Mouse (Mus musculus): ENCODE results near the gene Hectd4. TPM values are rescaled to one million over a fixed set of nuclear protein-coding genes. Genes with fewer than 3 reads are reported as not detected.
"Not testable (repeated sequence)": the region's sequence is repeated elsewhere in the genome, so short reads cannot be mapped to it uniquely, and the experiment has no call there.

The Hectd4 gene
- total RNA-seq, 1 experiment from 2014 or later = 13.5 TPM

GRCm38 (mm10) chr5:121202467-121202866 lies 17.6 kb upstream of the Hectd4 start:
- no peak for ATAC-seq (replicated peaks in 1 of 2; ENCODE audit: insufficient read depth in 1 of 2, low FRiP score in 2 of 2, low TSS enrichment in 1 of 2, low read depth in 1 of 2, poor library complexity in 2 of 2, severe bottlenecking in 2 of 2)

GRCm38 (mm10) chr5:121204132-121205089 lies 15.6 kb upstream of the Hectd4 start, which contains the start of gene Rpl6:
Gene Rpl6, plus strand, starts transcription at chr5:121204481.
- ATAC-seq (replicated peaks in 1 of 2; ENCODE audit: insufficient read depth in 1 of 2, low FRiP score in 2 of 2, low TSS enrichment in 1 of 2, low read depth in 1 of 2, poor library complexity in 2 of 2, severe bottlenecking in 2 of 2) = peak; percentile 87 to 96

GRCm38 (mm10) chr5:121205537-121206130 lies 14.4 kb upstream of the Hectd4 start:
- not testable (repeated sequence) for ATAC-seq (replicated peaks in 1 of 2; ENCODE audit: insufficient read depth in 1 of 2, low FRiP score in 2 of 2, low TSS enrichment in 1 of 2, low read depth in 1 of 2, poor library complexity in 2 of 2, severe bottlenecking in 2 of 2)

- no peak for ATAC-seq (replicated peaks in 1 of 2; ENCODE audit: insufficient read depth in 1 of 2, low FRiP score in 2 of 2, low TSS enrichment in 1 of 2, low read depth in 1 of 2, poor library complexity in 2 of 2, severe bottlenecking in 2 of 2)
Measured at GRCm38 (mm10) chr5:121206540-121206939, 13.5 kb upstream of the Hectd4 start.

- no peak for ATAC-seq (replicated peaks in 1 of 2; ENCODE audit: insufficient read depth in 1 of 2, low FRiP score in 2 of 2, low TSS enrichment in 1 of 2, low read depth in 1 of 2, poor library complexity in 2 of 2, severe bottlenecking in 2 of 2)
Measured at GRCm38 (mm10) chr5:121206984-121207383, 13.0 kb upstream of the Hectd4 start.

GRCm38 (mm10) chr5:121209755-121210600 lies 10.0 kb upstream of the Hectd4 start:
- no peak for ATAC-seq (replicated peaks in 1 of 2; ENCODE audit: insufficient read depth in 1 of 2, low FRiP score in 2 of 2, low TSS enrichment in 1 of 2, low read depth in 1 of 2, poor library complexity in 2 of 2, severe bottlenecking in 2 of 2)

GRCm38 (mm10) chr5:121210601-121210924 lies 9.5 kb upstream of the Hectd4 start:
- ATAC-seq (replicated peaks in 1 of 2; ENCODE audit: insufficient read depth in 1 of 2, low FRiP score in 2 of 2, low TSS enrichment in 1 of 2, low read depth in 1 of 2, poor library complexity in 2 of 2, severe bottlenecking in 2 of 2) = no peak

GRCm38 (mm10) chr5:121212108-121212507 lies 7.9 kb upstream of the Hectd4 start:
- no peak for ATAC-seq (replicated peaks in 1 of 2; ENCODE audit: insufficient read depth in 1 of 2, low FRiP score in 2 of 2, low TSS enrichment in 1 of 2, low read depth in 1 of 2, poor library complexity in 2 of 2, severe bottlenecking in 2 of 2)

- no peak for ATAC-seq (replicated peaks in 1 of 2; ENCODE audit: insufficient read depth in 1 of 2, low FRiP score in 2 of 2, low TSS enrichment in 1 of 2, low read depth in 1 of 2, poor library complexity in 2 of 2, severe bottlenecking in 2 of 2)
Measured at GRCm38 (mm10) chr5:121214707-121215106, 5.3 kb upstream of the Hectd4 start.

- peak; percentile 25 to 26; a peak in 1 of 4 replicates for ATAC-seq (replicated peaks in 1 of 2; ENCODE audit: insufficient read depth in 1 of 2, low FRiP score in 2 of 2, low TSS enrichment in 1 of 2, low read depth in 1 of 2, poor library complexity in 2 of 2, severe bottlenecking in 2 of 2)
Measured at GRCm38 (mm10) chr5:121215380-121216125, 4.5 kb upstream of the Hectd4 start.

GRCm38 (mm10) chr5:121216126-121216446 lies 3.9 kb upstream of the Hectd4 start:
- peak in 1 of 2 experiments; percentile 38; a peak in 1 of 4 replicates for ATAC-seq (replicated peaks in 1 of 2; ENCODE audit: insufficient read depth in 1 of 2, low FRiP score in 2 of 2, low TSS enrichment in 1 of 2, low read depth in 1 of 2, poor library complexity in 2 of 2, severe bottlenecking in 2 of 2)

- not testable (repeated sequence) for ATAC-seq (replicated peaks in 1 of 2; ENCODE audit: insufficient read depth in 1 of 2, low FRiP score in 2 of 2, low TSS enrichment in 1 of 2, low read depth in 1 of 2, poor library complexity in 2 of 2, severe bottlenecking in 2 of 2)
Measured at GRCm38 (mm10) chr5:121216584-121217312, 3.3 kb upstream of the Hectd4 start.

- no peak for ATAC-seq (replicated peaks in 1 of 2; ENCODE audit: insufficient read depth in 1 of 2, low FRiP score in 2 of 2, low TSS enrichment in 1 of 2, low read depth in 1 of 2, poor library complexity in 2 of 2, severe bottlenecking in 2 of 2)
Measured at GRCm38 (mm10) chr5:121217313-121217634, 2.7 kb upstream of the Hectd4 start.

GRCm38 (mm10) chr5:121219190-121219589 lies 829 bp upstream of the Hectd4 start:
- ATAC-seq (replicated peaks in 1 of 2; ENCODE audit: insufficient read depth in 1 of 2, low FRiP score in 2 of 2, low TSS enrichment in 1 of 2, low read depth in 1 of 2, poor library complexity in 2 of 2, severe bottlenecking in 2 of 2) = no peak

- no peak for ATAC-seq (replicated peaks in 1 of 2; ENCODE audit: insufficient read depth in 1 of 2, low FRiP score in 2 of 2, low TSS enrichment in 1 of 2, low read depth in 1 of 2, poor library complexity in 2 of 2, severe bottlenecking in 2 of 2)
Measured at GRCm38 (mm10) chr5:121220732-121221301, 798 bp downstream of the Hectd4 start.

- no peak for ATAC-seq (replicated peaks in 1 of 2; ENCODE audit: insufficient read depth in 1 of 2, low FRiP score in 2 of 2, low TSS enrichment in 1 of 2, low read depth in 1 of 2, poor library complexity in 2 of 2, severe bottlenecking in 2 of 2)
Measured at GRCm38 (mm10) chr5:121221328-121221850, 1.4 kb downstream of the Hectd4 start.

Data from hematopoietic stem cell, adult 5-6 weeks (primary cell).